Mouse (Mus musculus): ENCODE measurements at regions not wholly inside any gene's neighbourhood (a gene's known extent, or its start where the extent isn't known, plus 50 kb on each side); places are given as distances from the start of the nearest gene placed in this dataset.

DNA sequence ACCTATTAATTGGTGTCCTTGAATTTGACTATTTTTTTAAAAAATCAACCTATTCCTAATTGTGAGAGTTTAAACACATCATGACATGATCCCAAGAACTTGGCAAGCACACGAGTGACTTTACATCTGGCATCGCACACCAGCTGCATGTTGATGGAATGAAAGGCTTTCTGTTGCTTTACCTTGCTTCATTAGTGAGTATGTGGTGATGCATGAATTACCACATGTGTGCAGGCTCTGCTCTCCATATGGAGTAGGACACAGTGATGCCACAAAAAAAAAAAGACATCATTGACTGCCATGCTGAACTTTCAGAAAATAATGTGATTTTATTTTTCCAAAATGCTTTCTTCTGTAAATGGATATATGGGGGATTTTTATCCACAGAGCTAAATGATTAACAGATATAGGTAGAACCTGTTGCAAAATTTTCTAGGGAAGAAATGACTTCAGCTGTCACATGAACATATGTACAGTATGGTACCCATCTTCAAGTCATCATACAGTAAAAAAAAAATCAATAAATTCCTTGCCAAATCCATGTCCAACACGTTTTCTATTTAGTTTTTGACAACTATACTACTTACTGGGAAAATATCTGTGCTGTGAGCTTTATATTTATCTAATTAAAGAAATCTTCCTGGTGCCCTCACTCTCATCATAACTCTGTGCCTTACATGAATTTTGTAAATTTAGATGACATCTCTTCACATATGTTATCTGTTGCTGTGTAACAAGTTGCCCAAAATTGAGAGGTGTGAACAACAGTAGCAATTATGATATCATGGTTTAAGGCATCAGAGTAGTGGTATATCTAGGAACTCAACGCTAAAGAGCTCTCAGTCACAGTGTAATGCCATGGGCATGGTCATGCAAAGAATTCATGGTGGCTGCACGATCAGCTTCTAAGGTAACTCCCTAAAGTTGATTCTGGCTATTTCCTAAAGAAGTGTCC is 84.0 kb upstream of the Arrdc3 start:
- no peak for DNase-seq

DNA sequence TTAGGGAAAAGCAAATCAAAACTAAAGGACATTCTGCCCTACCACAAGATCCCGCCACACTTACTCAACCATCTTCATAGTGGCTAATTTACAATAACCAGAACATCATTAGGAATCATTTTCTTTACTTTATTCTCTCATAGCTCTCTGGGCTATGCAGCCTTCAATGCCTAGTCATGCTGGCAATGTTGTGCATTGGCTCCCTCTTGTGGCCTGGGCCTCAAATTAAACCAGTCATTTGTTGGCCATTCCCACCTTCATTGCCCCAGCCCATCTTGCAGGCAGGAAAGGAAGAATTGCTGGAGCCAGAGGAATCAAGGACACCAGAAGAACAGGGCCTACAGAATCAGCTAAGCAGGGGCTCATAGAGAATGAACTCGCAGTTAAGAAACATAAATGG is 77.0 kb upstream of the Arrdc3 start:
- DNase-seq = peak; percentile 4

DNA sequence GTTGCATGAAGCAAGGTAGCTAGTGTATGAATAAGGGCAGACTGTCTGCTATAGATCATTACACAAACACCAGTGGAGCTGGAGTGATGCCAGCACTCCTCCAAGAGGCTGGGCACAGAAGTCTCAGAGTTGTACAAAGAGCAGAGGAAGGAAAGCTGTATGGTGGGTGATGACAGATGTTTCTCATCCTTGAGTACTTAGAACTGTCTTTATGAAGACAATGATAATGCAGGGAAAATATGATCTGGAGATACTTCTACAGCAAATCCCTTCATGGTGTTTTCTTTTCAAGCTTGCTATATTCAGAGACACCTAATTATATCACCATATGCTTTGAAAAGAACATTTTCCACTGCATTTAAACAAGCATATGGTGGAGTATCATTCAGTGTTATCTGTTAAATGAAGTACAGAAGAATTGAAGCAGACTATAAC is 56.1 kb upstream of the Arrdc3 start:
- DNase-seq = no peak
